Mouse (Mus musculus): ENCODE measurements around the gene Myl6. TPM values are rescaled to one million over a fixed set of nuclear protein-coding genes. Genes with fewer than 3 reads are reported as not detected.

Myl6 gene
- 2,493 and 2,543 TPM in 2 replicates for polyA plus RNA-seq (2015; fragmentation: Nextera tagmentation; extraction: Ambion mirVana)

GRCm38 (mm10) chr10:128493695-128494666 lies at the start of gene Myl6:
TSS of gene Myl6 (minus strand) at chr10:128494145.
- Histone ChIP-seq H3K4me1 (replicated peaks; ENCODE audit: control insufficient read depth, insufficient read depth, low read length) (no peaks in the 10 kb centered on the region), H3K9me3 (ENCODE audit: control insufficient read depth) (no peaks in the 10 kb centered on the region), H3K4me3 (ENCODE audit: low read depth, low read length) (peak within 1 kb of the TSS; percentile 94), H3K27me3 (replicated peaks; ENCODE audit: control insufficient read depth, insufficient read depth, low read length) (no peaks in the 10 kb centered on the region), H3K4me2 (replicated peaks; ENCODE audit: low read depth) (peak within 1 kb of the TSS; percentile 91), H3K27ac (ENCODE audit: low read depth, low read length) (peak within 1 kb of the TSS; percentile 95), H3K9ac (ENCODE audit: low read depth, low read length) (peak within 1 kb of the TSS; percentile 90), H3K36me3 (ENCODE audit: control insufficient read depth, insufficient read depth) (peaks cover 12% of the 10 kb centered on the region)
- TF ChIP-seq CTCF (IDR thresholded peaks at IDR 0.05; ENCODE audit: low read depth): peak; percentile 79
- under 1% methylated on average over 42 of the region's 45 CpGs for WGBS
- peak; percentile 88 for ATAC-seq

DNA sequence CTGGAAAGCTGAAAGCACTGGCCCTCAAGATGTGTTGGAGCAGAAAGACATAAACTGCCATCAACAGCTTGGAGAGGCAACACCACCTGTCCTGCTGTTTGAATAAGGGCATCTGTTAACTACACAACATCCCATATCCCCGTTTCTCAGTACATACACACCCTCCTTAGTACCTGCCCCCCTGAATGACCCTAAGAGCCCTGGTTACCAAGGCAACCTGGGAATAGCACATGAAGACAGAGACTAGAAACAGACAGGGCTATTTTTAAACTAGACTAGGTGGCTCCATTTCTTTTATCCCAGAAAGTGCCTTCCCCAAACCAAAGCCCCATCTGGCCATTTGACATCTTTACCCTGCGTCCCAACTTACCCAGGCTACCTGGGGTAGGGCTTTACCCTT lies 49.2 kb upstream of the Myl6 start:
- ATAC-seq: no peak
- Histone ChIP-seq H3K27ac (ENCODE audit: low read depth, low read length) (no peak overlapping the region), H3K36me3 (ENCODE audit: control insufficient read depth, insufficient read depth) (peaks cover 39% of the 10 kb centered on the region), H3K4me2 (replicated peaks; ENCODE audit: low read depth) (no peak overlapping the region), H3K9ac (ENCODE audit: low read depth, low read length) (no peak overlapping the region), H3K4me3 (ENCODE audit: low read depth, low read length) (no peak overlapping the region), H3K9me3 (ENCODE audit: control insufficient read depth) (no peaks in the 10 kb centered on the region), H3K27me3 (replicated peaks; ENCODE audit: control insufficient read depth, insufficient read depth, low read length) (no peaks in the 10 kb centered on the region), H3K4me1 (replicated peaks; ENCODE audit: control insufficient read depth, insufficient read depth, low read length) (no peaks in the 10 kb centered on the region)
- 50% methylated on average over 2 of the region's 2 CpGs for WGBS
- TF ChIP-seq CTCF (IDR thresholded peaks at IDR 0.05; ENCODE audit: low read depth): no peak

GRCm38 (mm10) chr10:128538340-128538870 lies 44.5 kb upstream of the Myl6 start:
- Histone ChIP-seq H3K9me3 (ENCODE audit: control insufficient read depth) (no peaks in the 10 kb centered on the region), H3K27me3 (replicated peaks; ENCODE audit: control insufficient read depth, insufficient read depth, low read length) (no peaks in the 10 kb centered on the region), H3K4me2 (replicated peaks; ENCODE audit: low read depth) (no peak overlapping the region), H3K4me1 (replicated peaks; ENCODE audit: control insufficient read depth, insufficient read depth, low read length) (no peaks in the 10 kb centered on the region), H3K36me3 (ENCODE audit: control insufficient read depth, insufficient read depth) (peaks cover 15% of the 10 kb centered on the region; the same call in 1 of the 2 replicates), H3K4me3 (ENCODE audit: low read depth, low read length) (no peak overlapping the region), H3K9ac (ENCODE audit: low read depth, low read length) (no peak overlapping the region), H3K27ac (ENCODE audit: low read depth, low read length) (no peak overlapping the region)
- no peak for ATAC-seq
- WGBS: 80% methylated on average over 1 of the region's 1 CpGs
- no peak for TF ChIP-seq CTCF (IDR thresholded peaks at IDR 0.05; ENCODE audit: low read depth)

DNA sequence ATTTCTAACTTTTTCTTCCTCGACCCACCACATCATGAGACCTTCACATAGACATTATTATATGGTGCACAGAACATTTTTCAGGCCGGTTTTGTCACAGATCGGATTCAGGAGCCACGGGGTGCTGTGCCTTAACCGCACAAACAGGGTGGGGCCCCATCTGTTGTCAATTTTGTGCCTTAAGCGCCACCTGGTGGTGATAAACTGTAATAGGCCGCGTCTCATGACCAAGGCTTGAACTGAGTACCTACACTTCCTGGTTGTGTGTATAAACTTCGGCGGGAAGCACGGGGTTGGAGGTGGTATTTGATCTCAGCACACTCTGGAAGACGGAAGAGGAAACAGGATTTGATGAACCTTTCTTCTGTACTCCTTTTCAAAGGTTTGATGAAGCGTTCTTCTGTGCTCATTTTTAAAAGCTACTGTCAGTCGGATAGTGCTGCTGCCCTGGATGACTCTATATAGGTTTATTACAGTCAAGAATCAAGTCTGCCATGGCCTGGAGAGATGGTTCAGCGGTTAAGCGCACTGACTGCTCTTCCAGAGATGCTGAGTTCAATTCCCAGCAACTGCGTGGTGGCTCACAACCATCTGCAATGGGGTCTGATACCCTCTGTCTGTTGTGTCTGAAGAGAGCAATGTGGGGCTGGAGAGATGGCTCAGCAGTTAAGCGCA lies 42.5 kb upstream of the Myl6 start:
- peak overlapping the region; percentile 14; the same call in 1 of the 2 replicates for H3K4me3 ChIP-seq (ENCODE audit: low read depth, low read length)
- peaks cover 3% of the 10 kb centered on the region; the same call in 1 of the 2 replicates for H3K36me3 ChIP-seq (ENCODE audit: control insufficient read depth, insufficient read depth)
- H3K27ac ChIP-seq (ENCODE audit: low read depth, low read length): 0 out of 2 replicates have a peak overlapping the region, but pooled peaks have one; percentile 8
- peak overlapping the region; percentile 53 for H3K4me2 ChIP-seq (replicated peaks; ENCODE audit: low read depth)
- ATAC-seq: peak; percentile 88
- peak; percentile 94 for TF ChIP-seq CTCF (IDR thresholded peaks at IDR 0.05; ENCODE audit: low read depth)
- 13% methylated on average over 18 of the region's 18 CpGs for WGBS
- H3K4me1 ChIP-seq (replicated peaks; ENCODE audit: control insufficient read depth, insufficient read depth, low read length): no peaks in the 10 kb centered on the region
- no peaks in the 10 kb centered on the region for H3K27me3 ChIP-seq (replicated peaks; ENCODE audit: control insufficient read depth, insufficient read depth, low read length)
- H3K9me3 ChIP-seq (ENCODE audit: control insufficient read depth): no peaks in the 10 kb centered on the region
- no peak overlapping the region for H3K9ac ChIP-seq (ENCODE audit: low read depth, low read length)

GRCm38 (mm10) chr10:128535624-128536265 lies 41.8 kb upstream of the Myl6 start:
- TF ChIP-seq CTCF (IDR thresholded peaks at IDR 0.05; ENCODE audit: low read depth): no peak
- WGBS: 73% methylated on average over 4 of the region's 4 CpGs
- ATAC-seq: no peak
- H3K9me3 ChIP-seq (ENCODE audit: control insufficient read depth): no peaks in the 10 kb centered on the region
- 0 out of 2 replicates have a peak overlapping the region, but pooled peaks have one; percentile 8 for H3K27ac ChIP-seq (ENCODE audit: low read depth, low read length)
- H3K9ac ChIP-seq (ENCODE audit: low read depth, low read length): no peak overlapping the region
- no peaks in the 10 kb centered on the region for H3K27me3 ChIP-seq (replicated peaks; ENCODE audit: control insufficient read depth, insufficient read depth, low read length)
- peak overlapping the region; percentile 14; the same call in 1 of the 2 replicates for H3K4me3 ChIP-seq (ENCODE audit: low read depth, low read length)
- H3K4me2 ChIP-seq (replicated peaks; ENCODE audit: low read depth): peak overlapping the region; percentile 53
- H3K36me3 ChIP-seq (ENCODE audit: control insufficient read depth, insufficient read depth): no peaks in the 10 kb centered on the region
- H3K4me1 ChIP-seq (replicated peaks; ENCODE audit: control insufficient read depth, insufficient read depth, low read length): no peaks in the 10 kb centered on the region
